Mouse (Mus musculus): ENCODE results near the gene B4galt1. TPM values are rescaled to one million over a fixed set of nuclear protein-coding genes. Genes with fewer than 3 reads are reported as not detected.
"Not testable (repeated sequence)": the region's sequence is repeated elsewhere in the genome, so short reads cannot be mapped to it uniquely, and the experiment has no call there.

B4galt1 gene
- polyA plus RNA-seq, 2 experiments from 2014 or later, result 58.7 to 75.3 TPM

- ATAC-seq, result no peak
These were observed 37.9 kb downstream of the B4galt1 start for GRCm38 (mm10) chr4:40815775-40816372.

DNA sequence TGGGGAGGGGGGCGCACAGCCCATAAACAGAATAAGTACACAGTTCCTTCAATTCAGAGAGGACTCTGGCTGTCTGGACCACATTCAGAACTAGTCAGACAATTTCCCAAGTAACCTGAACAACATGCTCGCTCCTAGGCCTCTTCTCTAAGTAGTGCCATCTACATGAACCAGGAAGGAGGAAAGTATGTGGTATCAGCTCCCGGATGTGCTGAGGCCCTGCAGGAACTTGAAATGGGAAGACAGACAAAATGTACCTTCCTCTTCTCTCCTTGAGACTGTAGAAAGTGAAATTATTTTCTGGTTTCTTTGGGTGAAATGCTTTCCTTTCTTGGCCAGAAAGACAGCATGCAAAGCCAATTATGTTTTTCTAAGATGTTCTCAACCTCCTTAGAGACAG lies 38.7 kb downstream of the B4galt1 start:
- ATAC-seq, result peak; percentile 18

DNA sequence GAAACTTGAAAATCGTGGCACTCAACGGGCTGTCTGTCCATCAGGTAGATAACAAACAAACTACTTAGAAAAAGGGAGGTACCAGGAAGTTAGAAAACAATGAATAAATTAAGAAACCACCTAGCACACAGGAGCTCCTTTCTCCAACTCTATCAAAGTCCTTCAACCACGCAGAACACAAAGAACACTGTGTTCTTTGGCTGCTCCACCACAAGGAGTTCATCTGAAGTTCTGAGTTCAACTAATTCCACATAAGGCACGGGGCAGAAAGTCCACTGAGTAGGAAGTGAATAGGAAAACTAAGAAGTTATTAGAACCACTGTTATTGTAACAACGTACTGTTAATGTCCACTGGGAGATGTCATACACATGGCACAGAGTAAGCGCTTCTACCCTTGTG lies 39.4 kb downstream of the B4galt1 start:
- no peak for ATAC-seq

GRCm38 (mm10) chr4:40812891-40813290 lies 40.9 kb downstream of the B4galt1 start:
- no peak for ATAC-seq

GRCm38 (mm10) chr4:40810481-40810880 lies 43.3 kb downstream of the B4galt1 start:
- ATAC-seq, result no peak

DNA sequence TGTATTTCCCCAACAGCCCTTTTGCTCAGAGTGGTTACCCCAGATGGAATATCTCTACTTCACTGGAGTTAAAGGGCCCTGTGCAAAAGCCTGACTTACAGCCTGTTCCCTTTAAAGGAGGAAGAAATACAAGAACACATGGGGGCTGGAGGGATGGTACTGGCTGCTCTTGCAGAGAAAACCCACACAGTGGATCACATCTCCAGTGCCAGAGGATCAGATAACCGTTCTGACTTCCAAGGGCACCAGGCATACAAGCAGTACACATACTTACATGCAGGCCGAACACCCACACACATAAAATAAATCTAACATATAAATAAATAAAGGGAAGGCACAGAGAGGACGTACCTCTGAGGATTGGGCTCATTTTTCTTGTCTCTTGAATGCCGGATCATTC lies 46.4 kb downstream of the B4galt1 start:
- no peak for ATAC-seq

DNA sequence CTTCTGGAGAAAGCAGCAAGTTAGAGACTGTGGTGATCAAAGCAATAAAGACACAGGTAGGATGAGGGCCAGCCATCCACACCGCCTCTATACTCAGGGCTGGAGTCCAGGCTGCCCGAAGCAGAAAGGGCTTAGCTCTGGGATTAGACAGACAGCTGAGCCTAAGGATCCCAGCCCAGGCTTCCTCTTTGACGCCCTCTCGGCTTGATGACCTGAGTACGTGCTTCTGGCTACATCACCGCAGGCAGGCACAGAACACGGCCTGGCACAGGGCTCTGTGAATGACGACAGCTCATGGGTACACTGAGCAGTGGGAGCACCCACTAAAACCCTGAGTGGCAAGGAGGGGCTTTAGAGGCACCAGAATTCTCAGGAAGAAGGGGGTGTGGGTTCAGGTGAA lies 48.4 kb downstream of the B4galt1 start:
- no peak for ATAC-seq

DNA sequence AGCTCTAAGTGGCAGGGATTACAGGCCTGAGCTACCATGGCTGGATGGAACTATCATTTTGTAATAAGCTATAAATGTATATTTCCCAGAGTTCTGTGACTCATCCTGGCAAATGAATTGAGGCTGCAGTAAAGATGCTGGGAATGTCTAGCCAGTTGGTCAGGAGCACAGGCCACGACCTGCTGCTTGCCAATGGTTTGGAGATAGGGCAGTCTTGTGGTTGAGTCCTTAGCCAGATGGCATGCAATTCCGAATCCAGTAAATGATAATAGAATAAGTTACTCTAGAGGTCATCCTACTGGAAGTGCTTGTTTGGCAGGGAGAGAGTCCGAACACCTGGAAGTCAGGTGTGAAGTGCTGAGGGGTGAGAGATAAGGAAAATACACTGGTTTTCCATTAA lies 51.0 kb downstream of the B4galt1 start:
- ATAC-seq, result no peak

DNA sequence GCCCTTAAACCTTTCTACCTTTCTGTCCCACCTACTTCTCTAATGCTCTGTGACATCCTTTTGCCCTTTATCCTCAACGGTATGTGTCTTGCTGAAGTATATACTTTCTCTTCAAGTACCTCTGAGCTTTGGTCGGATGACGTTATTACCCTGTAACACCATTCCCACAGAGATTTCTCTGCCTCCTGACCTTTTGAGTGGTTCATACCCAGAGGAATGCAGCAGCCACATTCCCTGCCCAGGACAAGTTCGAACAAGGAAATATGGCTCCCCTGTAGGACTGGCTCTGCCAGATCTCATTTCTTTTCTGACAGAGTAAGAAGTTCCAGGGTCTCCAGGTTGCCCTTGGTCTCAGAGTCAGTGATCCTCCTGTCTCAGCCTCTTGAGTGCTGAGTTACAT lies 51.9 kb downstream of the B4galt1 start:
- ATAC-seq, result no peak

- no peak for ATAC-seq
These were observed 52.9 kb downstream of the B4galt1 start for GRCm38 (mm10) chr4:40800873-40801272.

DNA sequence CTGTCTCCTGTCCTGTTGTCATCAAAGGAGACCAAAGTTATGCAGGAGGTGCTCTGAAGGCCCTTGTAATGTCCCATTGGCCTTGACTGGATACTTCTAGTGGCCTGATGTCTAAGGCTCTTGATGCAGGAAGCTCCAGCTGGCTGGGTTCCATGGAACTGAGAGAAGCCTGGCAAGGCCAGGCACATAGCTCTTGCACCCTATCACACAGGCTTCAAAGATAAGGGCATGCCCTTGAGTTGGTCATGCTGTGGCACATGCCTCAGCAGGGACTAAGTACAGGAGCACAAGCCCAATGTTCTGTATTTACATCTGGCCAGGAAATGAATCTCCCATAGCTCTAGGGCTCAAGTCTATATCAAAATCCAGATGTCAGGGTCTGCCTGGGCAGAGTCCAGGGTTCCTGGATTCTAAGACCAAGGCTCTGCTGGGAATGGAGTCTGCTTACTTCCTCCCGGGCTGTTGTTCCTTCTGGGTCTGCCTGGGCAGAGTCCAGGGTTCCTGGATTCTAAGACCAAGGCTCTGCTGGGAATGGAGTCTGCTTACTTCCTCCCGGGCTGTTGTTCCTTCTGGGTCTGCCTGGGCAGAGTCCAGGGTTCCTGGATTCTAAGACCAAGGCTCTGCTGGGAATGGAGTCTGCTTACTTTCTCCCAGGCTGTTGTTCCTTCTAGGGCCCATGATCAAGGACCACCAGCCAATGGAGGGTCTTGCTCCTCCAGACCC lies 54.8 kb downstream of the B4galt1 start:
- not testable (repeated sequence) for ATAC-seq

DNA sequence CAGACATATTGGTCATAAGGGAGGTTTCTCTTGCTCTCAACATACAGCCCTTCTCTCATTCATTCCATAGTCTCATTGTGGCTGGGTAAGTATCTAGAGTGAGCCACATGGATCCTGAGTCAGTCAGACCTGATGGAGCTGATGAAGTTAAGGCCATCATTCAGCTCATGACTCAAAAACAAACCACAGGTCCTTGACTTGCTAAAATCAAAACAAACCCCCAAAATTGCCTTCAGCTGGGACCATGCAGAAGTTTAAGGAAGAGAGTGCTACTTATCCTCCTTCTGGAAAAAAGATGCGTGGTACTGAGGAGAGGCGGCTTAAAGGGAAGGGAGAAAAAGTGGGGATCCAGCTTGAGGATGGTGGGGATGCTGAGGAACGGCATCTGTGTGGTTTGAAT lies 58.0 kb downstream of the B4galt1 start:
- no peak for ATAC-seq

DNA sequence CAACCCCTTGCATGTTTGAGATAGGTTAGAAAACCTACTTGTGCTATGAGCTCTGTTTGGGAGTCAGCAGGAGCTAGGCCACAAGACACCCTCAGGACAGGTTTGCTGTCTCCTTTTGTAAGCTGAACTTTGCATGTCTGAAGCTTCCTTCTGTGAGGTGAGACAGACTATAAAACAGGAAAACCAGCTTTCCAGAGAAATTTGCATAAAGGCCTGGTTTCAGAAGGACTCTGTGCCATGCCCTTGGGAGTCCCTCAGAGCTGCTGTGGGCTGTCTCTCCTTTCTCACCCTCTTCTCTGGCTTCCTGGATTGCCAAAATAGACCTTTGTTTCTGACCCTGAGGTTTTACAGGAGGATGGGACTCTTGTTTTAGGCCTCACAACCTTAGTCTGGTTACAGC lies 59.5 kb downstream of the B4galt1 start:
- no peak for ATAC-seq

DNA sequence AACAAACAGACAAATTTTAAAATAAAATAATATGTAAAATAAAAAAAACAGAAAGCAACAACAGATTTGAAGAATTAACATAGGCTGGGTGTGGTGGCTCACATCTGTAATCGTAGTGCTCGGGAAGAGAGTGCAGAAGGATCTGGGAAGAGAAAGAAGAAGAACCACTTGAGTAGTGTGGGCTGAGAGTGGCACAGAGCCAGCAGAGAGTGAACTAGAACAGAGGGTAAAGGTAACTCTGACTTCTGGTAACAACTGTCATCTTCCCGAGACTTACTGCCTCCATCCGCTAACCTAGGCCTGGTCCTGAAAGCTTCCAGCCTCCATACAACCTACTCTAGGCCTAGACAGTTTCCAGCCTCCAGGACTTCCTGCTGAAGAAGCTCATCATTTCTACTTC lies 62.6 kb downstream of the B4galt1 start:
- no peak for ATAC-seq

DNA sequence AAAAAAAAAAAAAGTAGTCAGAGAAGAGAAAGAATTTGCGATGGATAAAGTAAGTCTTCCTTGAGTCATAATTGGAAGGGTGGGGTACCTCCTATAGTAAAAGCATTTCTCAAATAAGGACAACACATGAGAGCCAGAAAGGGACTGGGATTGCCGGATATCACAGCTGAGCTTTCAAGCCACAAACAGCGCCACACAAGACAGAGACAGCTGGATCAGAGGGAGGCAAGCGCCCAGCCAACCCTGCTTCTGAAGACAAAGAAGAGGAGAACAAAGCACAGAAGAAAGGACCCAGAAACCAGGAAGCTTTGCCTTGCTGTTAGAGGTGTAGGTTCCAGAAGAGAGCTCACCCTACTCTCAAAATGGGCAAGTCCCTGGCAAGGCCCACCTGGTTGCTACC lies 67.2 kb downstream of the B4galt1 start:
- ATAC-seq, result no peak

DNA sequence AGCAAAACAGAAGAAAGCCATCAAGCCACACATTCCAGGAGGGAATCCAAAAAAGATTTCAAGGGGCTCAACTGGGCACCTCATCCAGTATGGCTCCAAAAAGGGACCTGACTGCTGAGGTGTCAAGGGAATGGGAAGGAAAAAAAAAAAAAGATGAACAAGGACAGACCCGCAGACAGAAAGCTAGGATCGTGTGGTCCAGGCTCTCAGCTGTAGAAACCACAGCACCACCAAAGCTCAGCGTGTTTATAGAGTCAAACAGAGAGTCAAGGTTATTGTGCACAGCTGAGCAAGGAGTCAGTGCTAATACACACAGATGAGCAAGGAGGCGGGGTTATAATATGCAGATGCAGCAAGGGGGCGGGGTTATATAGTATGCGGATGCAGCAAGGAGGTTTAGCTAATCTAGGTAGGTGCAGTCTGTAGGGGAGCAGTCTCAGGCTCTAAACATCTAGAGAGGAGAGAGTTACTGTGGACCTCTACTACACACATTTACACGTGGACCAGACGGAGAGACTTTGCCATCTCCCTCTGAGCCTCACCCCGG lies 68.1 kb downstream of the B4galt1 start:
- no peak for ATAC-seq

GRCm38 (mm10) chr4:40784556-40785169 lies 69.1 kb downstream of the B4galt1 start:
- no peak for ATAC-seq

- ATAC-seq, result no peak
These were observed 70.8 kb downstream of the B4galt1 start for GRCm38 (mm10) chr4:40783049-40783448.

DNA sequence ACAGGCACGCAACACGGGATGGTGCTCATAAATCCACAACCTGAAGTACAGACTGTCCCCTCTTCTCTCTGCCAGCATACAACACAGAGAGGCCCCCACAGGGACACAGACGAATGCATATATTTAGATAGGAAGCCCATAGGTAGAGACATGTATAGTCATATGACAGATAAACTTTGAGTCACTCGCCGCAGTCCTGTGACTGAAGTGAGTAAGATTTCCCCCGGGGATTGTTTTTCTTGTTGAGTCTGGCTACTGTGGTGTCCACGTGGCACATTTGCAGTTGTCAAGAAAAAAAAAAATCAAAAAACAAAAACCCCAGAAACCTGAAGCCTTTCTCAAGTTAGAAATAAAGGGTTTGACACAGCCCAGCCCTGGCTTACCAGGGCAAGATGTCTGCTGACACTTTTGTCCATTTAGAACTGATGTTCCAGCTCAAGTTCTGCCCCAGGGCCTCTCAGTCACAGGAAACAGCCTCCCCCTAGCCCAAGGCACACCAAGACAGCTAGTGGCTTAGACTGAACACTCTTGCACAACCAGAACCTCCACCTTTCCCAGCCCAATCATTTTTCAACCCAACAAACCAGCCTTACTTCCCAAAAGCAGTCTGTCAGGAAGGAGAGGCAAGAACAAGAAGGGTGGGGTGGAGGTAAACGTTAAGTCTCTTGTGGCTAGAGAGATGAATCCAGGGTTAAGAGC lies 71.9 kb downstream of the B4galt1 start:
- ATAC-seq, result peak; percentile 75

DNA sequence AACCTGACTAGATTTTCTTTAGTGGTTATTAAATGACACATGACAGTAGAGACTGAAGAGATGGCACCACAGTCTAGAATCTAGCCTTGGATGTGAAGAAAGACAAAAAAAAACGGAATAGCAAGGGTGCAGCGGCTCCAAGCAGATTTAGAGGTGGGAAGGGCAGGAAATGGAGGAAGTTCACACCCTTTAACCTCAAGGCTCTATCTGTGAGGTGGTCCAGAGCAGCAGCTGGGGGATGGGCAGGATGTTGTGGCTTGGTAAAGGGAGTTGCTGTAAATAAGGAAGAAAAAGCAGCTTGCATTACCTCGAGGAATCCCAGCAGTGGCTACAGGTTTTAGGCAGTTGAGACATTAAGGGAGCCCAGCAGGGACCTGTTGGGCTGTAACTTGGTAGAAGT lies 72.7 kb downstream of the B4galt1 start:
- peak; percentile 75 for ATAC-seq

DNA sequence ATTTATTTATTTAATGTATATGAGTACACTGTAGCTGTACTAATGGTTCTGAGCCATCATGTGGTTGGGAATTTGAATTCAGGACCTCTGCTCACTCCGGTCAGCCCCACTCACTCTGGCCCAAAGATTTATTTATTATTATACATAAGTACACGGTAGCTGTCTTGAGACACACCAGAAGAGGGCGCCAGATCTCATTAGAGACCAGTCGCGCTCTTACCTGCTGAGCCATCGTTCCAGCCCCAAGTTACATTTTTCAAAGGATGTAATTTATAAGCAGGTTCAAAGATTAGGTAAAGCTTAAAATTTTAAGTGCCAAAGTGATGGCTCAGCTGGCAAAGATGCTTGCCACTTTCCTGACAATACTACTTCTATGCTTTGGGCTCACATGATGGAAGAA lies 75.1 kb downstream of the B4galt1 start:
- no peak for ATAC-seq

GRCm38 (mm10) chr4:40777116-40777515 lies 76.7 kb downstream of the B4galt1 start:
- ATAC-seq, result no peak

- ATAC-seq, result peak; percentile 7
These were observed 77.4 kb downstream of the B4galt1 start for GRCm38 (mm10) chr4:40776416-40776815.

Data from activated CD4-positive, CD25-positive, alpha-beta regulatory T cell, adult 4 months (primary cell).